24 mouse cellular contexts compared by ENCODE assay signal in the genomic region with DNA sequence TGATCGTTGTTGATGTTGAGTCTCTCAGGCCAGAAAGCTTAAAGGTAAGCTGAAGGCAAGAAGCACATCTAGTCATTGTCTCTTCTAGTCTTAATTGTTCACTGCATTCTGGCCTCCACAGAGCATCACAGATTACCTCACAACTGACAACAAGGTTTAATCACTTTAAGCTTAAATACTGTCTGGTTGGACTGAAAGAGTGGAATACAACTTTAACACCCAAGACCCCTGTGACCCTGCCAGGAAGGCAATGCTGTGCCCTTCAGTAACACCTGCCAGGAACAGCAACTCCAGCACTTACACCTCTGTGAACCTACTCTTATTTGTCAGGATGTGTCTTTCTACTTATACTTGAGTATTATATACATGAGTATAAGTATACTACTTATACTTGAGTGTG.
DNase-seq lines count a peak whose midpoint lies in the region; ATAC-seq and TF ChIP-seq lines count a peak whose summit lies in the region.
"Had no signal": no experiment of that assay in that cellular context is flagged by ENCODE, and none has a peak within 500 bp of the region (broad histone marks: within the 10 kb centered on the region; RNA-seq: fewer than 3 reads in every experiment).

No protein-coding gene starts in this region.

- in situ Hi-C loops in ES-E14 (cut with MboI; ENCODE audit: low sequenced_read_pairs in 2 of 2, unreplicated experiment in 2 of 2): no loop called here

- peak overlapping the region; percentile 29; the same call in 1 of the 2 replicates for H3K27ac ChIP-seq in ES-E14 (ENCODE audit: insufficient read depth, low read depth, low read length, poor library complexity, severe bottlenecking)
- H3K27ac ChIP-seq in intestine, embryonic 16.5 days (ENCODE audit: low read length): no peak overlapping the region

- H3K4me3 ChIP-seq in ES-E14 (ENCODE audit: insufficient read depth in 1 of 2, low read depth in 1 of 2, low read length in 2 of 2, poor library complexity in 1 of 2, severe bottlenecking in 1 of 2): no peak overlapping the region
- no peak overlapping the region for H3K4me3 ChIP-seq in intestine, embryonic 16.5 days (ENCODE audit: low read length)

- H3K9me3 ChIP-seq in ES-E14 (ENCODE audit: control insufficient read depth, insufficient read depth, low read depth, low read length): no peaks in the 10 kb centered on the region
- H3K9me3 ChIP-seq in intestine, embryonic 16.5 days (ENCODE audit: control insufficient read depth, low read length): no peaks in the 10 kb centered on the region
- H3K9me3 ChIP-seq: G1E had no signal

- H3K9ac ChIP-seq in ES-E14 (ENCODE audit: insufficient read depth, low read depth, low read length, poor library complexity, severe bottlenecking): no peak overlapping the region
- H3K9ac ChIP-seq in intestine, embryonic 16.5 days (ENCODE audit: low read depth, low read length): no peak overlapping the region

- 86% methylated on average over 1 of the region's 1 CpGs for whole genome bisulfite sequencing in intestine, embryonic 16.5 days

- H3K27me3 ChIP-seq in intestine, embryonic 16.5 days (replicated peaks; ENCODE audit: control insufficient read depth, insufficient read depth, low read length): no peaks in the 10 kb centered on the region
- H3K27me3 ChIP-seq: CH12.LX, Patski had no signal

- no peaks in the 10 kb centered on the region for H3K4me1 ChIP-seq in ES-E14 (ENCODE audit: control insufficient read depth in 2 of 2, insufficient read depth in 2 of 2, low read length in 2 of 2, poor library complexity in 1 of 2)
- H3K4me1 ChIP-seq in intestine, embryonic 16.5 days (ENCODE audit: control insufficient read depth, insufficient read depth, low read length): no peaks in the 10 kb centered on the region

- ATAC-seq in intestine, embryonic 16.5 days: no peak
- ATAC-seq: activated CD4-positive, CD25-positive, alpha-beta regulatory T cell, adult 4 months; CD4-positive, CD25-positive, alpha-beta regulatory T cell, adult 4 months; Patski had no signal

- DNase-seq in ES-CJ7 (ENCODE audit: low read depth, low spot score): peak; percentile 62
- no peak for DNase-seq in ES-E14 (ENCODE audit: low read depth, low spot score)
- DNase-seq in R1 (ENCODE audit: low read depth, low spot score): peak; percentile 77
- no peak for DNase-seq in adrenal gland, postnatal 14 days
- no peak for DNase-seq in thymus, postnatal 14 days
- DNase-seq: adrenal gland, adult 2 months; adrenal gland, adult 8-10 months; adrenal gland, postnatal 10 days; adrenal gland, postnatal 25 days; adrenal gland, postnatal 36 days; B cell, adult 2 months; cerebellum, adult 11 months; cerebellum, adult 11-12 months; cerebellum, adult 18-20 months; cerebellum, adult 2 months; cerebellum, adult 8-10 months; cerebellum, adult 9-10 months; cerebellum, adult 9-11 months had no signal

- no peaks in the 10 kb centered on the region; the same call in 1 of the 2 replicates for H3K36me3 ChIP-seq in ES-E14 (ENCODE audit: control insufficient read depth, insufficient read depth, low read length, poor library complexity, severe bottlenecking)
- H3K36me3 ChIP-seq in intestine, embryonic 16.5 days (ENCODE audit: control insufficient read depth, insufficient read depth, low read length): no peaks in the 10 kb centered on the region
- H3K36me3 ChIP-seq: G1E had no signal

- H3K4me2 ChIP-seq in intestine, embryonic 16.5 days (ENCODE audit: low read depth, low read length): no peak overlapping the region

TF ChIP-seq in ES-E14, 5 proteins besides CTCF, POLR2A, EP300 and RAD21:
- TF ChIP-seq HCFC1 (IDR thresholded peaks at IDR 0.05; ENCODE audit: borderline replicate concordance, insufficient read depth, low read length) (no peak), ZNF384 (IDR thresholded peaks at IDR 0.05; ENCODE audit: low read depth, low read length) (no peak), MAFK (IDR thresholded peaks at IDR 0.05; ENCODE audit: insufficient read depth, low read depth, low read length) (no peak), CHD2 (IDR thresholded peaks at IDR 0.05; ENCODE audit: low read depth, low read length) (no peak), ZC3H11A (IDR thresholded peaks at IDR 0.05; ENCODE audit: borderline replicate concordance, low read depth, low read length) (no peak)
TF ChIP-seq in ES-E14: peak in this region for 0.

Comparison
In these comparisons a context has a peak if more than half of its experiments do, and no peak if none do; other contexts are left out.
1. DNase-seq: peak in ES-CJ7 (single experiment) and R1 (single experiment); none in ES-E14 (single experiment), adrenal gland, postnatal 14 days (single experiment) and thymus, postnatal 14 days (single experiment).